Mouse (Mus musculus) adrenal gland (tissue): ENCODE results near the gene Ppp2r2c.

ENCODE experiments used
- intact Hi-C: fragments of 180-260 bp; cut with DNase I; formaldehyde crosslinking; loops from one replicate; pipeline ENCODE4 v1.15.1; 2025

The Ppp2r2c gene

DNA sequence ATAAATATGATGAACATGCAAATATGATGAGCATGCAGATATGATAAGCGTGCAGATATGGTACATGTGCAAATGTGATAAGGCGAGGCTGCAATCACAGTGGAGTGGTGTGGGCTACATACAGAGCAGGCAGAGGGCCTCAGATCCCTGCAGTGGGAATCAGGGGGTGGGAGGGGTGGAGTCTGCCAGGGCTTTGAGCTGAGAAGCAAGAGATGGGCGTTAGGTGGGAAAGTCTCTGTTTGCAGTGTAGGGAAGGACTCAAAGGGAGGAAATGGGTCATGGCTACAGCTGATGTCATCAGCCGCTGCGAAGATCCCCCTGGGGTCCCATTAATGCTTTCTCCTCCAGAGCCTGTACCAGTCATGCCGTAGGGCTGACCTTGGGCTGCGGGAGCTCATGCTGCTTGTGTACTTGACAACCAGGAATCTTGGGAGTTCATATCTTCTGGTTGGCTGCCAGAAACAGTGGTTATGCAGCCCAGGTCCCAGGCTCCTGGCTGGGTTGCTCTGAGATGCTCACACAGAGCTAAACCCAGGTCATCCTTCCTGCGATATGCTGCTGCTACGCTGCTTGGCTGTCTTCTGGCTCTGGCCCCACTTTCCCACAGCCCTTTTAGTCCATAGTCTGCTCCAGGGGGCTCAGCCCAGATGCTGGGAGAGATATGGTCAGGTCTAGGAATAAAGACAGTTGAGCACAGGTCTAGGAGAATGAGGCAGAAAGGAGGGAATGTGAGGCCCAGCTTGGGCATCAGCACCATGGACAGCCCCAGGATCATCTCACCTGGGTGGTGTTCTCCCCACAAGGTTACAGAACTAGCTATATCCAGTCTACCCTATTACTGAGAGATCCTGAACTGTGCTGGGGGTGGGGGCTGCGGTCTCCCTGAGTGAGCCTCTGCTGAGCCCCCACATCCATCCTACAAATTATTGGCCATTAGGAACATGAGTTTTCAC lies 27.6 kb downstream of the Ppp2r2c start:
- intact Hi-C loops = no loop called here

DNA sequence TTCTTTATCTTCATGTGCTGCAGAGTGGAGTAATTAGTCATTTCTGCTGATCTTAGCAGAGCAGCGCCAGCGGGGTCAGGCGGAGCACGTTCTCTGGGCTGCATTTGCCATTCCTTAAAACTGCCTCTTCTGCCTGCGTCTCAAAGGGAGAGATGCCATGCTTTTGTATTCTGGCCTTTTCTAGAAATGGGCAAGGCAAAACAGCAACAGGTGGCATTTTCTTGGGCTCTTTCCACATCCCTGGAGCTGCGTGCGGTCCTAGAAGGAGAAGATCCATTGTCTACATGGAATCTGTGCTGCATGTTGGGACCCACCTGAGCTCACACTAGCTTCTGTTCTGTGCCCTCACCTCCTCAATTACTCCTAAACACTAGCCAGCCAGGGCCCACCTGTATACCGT lies 29.7 kb downstream of the Ppp2r2c start:
- intact Hi-C loops = no loop called here

GRCm38 (mm10) chr5:36898415-36899109 lies 30.2 kb downstream of the Ppp2r2c start:
- intact Hi-C loops = no loop called here

DNA sequence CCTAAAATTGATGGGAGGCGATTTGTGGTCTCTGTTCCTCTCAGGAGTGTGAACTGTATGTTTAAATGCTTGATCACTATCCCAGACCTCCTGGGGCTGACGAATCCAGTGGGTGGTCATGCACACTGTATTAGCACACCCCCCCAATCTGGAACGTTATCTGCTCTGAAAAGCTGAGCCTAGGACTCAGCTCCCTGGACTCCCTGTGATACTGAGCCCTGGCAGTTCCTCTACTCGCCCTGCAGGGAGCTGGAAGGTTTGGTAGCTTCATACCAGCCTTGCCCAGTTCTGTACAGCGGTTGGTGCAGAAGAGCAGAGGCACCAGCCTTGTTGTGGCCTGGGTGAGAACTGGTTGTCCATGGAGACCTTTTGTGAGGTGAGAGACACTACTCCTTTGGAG lies 31.1 kb downstream of the Ppp2r2c start:
- intact Hi-C loops = no loop called here

DNA sequence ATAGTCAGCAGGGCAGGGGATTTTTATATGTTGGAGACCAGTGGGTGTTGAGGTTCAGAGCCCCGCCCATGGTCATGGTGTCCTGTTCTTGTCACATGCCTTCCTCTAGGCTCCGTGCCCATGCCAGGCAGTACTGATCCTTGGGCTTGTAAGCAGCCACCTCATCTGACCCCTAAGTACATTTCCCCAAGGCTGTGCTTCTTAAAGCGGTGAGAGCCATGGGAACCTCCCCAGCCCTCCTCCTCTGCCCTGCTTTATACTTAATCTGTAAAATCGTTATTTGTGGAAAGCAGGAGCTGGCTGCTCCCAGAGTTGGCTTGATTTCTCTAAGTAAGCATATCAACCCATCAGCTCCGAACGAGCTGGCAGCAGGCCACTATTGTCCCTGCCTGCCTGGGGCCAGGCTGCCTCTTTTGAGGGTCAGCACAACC lies 31.9 kb downstream of the Ppp2r2c start:
- intact Hi-C loops = no loop called here

- intact Hi-C loops = no loop called here
Measured at GRCm38 (mm10) chr5:36902807-36903206, 34.5 kb downstream of the Ppp2r2c start.

DNA sequence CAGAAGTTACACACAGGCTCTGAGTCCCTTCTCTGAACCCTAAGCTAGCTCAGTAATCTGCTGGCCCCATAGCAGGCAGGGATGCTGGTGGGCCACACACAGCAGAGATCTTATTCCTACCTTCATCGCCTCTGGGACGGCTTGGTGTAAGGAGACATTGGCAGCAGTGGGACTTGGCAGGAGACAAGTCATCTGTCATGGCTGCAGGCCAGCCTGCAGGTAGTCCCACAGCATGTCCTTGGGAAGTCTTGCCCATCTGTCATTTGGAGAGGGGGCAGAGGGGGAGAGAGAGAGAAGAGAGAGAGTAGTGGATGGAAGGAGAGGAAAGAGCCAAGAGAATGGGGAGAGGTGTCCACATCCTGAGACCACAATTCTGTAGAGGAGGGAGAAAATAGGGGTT lies 35.8 kb downstream of the Ppp2r2c start:
- intact Hi-C loops = no loop called here

DNA sequence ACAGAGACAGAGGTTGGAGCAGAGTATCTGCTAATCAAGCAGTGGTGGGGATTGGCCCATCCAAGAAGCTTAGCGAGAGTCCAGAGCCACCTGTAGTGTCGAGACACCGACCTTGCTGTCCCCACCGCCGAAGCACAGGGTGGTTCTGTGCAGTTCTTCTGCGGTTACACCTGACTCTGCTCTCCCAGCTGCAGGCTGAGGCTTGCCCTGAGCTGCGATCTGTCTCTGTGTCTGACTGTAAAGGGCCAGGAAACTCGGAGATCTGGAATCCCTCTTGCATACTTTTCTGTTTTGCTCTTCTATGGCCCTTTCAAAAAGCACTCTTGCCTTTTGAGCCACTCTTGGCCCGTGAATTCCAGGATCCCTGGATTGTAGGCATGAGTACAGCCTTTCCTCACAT lies 36.4 kb downstream of the Ppp2r2c start:
- intact Hi-C loops = no loop called here

DNA sequence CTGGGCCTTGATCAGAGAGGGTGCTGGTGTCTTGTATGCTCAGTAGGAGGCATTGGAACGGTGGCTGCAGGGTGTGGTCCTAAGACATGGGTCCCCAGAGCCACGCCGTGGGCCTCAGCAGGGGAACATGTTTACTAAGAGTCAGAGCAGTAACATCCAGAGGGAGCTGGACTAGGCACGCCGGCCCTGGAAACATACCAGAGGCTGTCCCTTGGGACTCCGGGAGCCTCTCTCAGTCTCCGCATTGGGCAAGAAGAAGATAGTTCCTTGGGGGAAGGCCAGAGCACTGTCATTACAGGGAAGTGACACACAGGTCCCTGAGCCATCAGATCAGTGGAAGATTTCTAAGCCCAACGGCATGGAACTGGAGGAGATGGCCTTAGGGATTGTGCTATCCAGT lies 36.9 kb downstream of the Ppp2r2c start:
- intact Hi-C loops = no loop called here

- intact Hi-C loops = no loop called here
Measured at GRCm38 (mm10) chr5:36907695-36908094, 39.4 kb downstream of the Ppp2r2c start.

DNA sequence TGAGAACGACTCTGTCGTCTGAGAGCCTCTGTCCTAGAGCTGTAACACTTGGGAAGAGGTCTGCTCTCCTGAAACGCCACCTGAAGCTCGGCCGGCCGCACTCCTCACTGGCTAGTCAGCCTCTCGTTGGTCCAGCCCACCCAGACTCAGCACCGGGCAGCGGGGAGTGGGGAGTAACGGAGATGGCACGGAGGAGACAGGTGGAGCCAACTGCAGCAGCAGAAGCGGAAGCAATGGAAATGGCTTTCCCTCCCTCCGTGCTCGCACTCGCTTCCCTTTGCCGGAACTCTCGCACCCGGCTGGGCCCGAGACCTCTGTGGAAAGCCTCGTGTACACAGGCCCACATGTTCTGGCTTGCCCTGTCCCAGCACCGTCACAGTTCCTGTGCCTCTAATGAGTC lies 41.2 kb downstream of the Ppp2r2c start:
- intact Hi-C loops = no loop called here

DNA sequence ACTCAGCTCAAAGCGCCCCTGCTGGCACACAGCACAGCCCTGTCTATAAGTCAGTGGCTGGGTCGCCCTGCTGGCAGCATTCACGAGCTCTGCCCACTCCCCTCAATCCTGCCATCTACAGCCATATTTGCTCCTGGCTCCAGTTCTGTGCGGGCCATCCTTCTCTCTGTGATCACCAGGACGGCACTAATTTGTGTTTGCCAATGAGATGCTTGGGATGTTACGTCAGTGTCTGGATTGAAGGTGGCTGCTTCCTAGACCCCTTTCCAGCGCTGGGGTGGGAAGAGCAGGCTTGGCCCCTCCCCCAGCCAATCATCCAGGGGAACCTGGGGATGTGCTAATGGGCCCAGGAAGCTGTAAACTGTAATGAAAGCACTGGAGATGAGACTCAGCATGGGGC lies 42.7 kb downstream of the Ppp2r2c start:
- intact Hi-C loops = no loop called here

DNA sequence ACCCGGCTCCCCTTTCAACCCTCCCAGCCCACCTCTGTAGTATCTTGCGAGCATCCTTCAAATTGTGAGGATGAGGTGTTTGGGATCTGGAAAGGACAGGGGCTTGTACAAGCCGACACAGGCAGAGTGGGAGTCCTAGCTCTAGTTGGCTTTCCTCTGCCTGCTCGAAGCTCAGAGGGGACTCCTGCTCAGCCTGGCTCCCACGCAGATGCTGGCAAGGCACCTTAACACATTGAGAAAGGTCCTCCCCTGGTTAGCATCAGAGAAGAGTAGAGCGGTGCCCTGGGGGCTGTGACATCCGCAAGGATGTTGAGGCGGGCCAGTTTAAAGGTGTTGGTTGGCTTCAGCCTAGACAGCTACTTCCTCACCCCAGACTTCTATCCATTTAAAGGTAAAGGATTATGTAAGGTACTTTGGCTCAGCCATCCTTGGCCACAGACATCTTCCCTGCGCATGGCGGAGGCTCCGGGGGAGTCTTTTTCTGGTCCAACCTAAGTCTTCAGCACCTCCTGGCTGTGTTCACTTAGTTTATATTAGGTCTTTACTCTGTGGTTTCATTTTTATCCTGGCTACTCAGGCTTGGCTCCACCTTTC lies 43.5 kb downstream of the Ppp2r2c start:
- intact Hi-C loops = no loop called here

- intact Hi-C loops = no loop called here
Measured at GRCm38 (mm10) chr5:36912602-36913310, 44.4 kb downstream of the Ppp2r2c start.

- intact Hi-C loops = loop anchor here (5.0 kb wide), 1 partner anchor 78 kb away; no protein-coding TSS in a partner anchor
Measured at GRCm38 (mm10) chr5:36915256-36915655, 46.9 kb downstream of the Ppp2r2c start.

- intact Hi-C loops = loop anchor here (5.0 kb wide), 1 partner anchor 79 kb away; no protein-coding TSS in a partner anchor
Measured at GRCm38 (mm10) chr5:36916581-36916980, 48.3 kb downstream of the Ppp2r2c start.

- intact Hi-C loops = loop anchor here (5.0 kb wide), 1 partner anchor 80 kb away; no protein-coding TSS in a partner anchor
Measured at GRCm38 (mm10) chr5:36917245-36917644, 48.9 kb downstream of the Ppp2r2c start.

DNA sequence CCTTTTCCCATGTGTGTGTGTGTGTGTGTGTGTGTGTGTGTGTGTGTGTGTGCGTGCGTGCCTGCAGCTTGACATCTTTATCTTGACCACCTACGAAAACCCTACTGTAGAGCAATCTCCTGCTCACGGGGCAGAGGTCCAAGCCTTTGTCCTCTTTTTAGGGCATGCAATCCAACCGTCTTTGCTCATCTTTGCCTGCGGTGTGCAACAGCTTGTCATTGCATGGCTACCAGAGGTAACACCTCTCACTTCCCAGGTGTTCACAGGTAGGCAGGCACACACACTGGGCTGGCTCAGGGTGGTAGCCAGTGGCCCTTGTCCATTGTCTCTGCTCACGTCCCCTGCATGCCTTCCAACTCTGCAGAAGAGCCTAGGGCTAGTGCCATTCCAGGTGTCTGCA lies 49.7 kb downstream of the Ppp2r2c start:
- intact Hi-C loops = loop anchor here (5.0 kb wide), 1 partner anchor 81 kb away; no protein-coding TSS in a partner anchor

GRCm38 (mm10) chr5:36920072-36920471 lies 51.8 kb downstream of the Ppp2r2c start:
- intact Hi-C loops = no loop called here

DNA sequence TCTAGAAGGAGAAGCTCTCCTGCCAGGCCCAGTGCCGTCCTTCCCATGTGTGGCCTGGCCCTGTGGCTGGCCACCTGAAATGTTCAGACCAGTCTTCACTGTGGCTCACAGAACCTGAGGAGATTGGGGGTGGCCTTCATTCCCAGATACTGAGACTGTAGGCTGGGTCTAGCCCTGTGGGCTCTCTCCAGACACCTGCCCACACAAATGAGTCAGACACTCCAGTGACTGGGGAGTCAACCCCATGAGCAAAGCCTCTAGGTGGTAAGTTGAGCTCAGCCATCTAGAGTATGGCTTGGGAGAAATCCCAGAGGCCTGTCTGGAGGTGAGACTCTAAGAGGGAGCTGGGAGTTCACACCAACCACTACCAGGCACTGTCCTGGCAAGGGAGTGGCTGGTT lies 53.6 kb downstream of the Ppp2r2c start:
- intact Hi-C loops = no loop called here

DNA sequence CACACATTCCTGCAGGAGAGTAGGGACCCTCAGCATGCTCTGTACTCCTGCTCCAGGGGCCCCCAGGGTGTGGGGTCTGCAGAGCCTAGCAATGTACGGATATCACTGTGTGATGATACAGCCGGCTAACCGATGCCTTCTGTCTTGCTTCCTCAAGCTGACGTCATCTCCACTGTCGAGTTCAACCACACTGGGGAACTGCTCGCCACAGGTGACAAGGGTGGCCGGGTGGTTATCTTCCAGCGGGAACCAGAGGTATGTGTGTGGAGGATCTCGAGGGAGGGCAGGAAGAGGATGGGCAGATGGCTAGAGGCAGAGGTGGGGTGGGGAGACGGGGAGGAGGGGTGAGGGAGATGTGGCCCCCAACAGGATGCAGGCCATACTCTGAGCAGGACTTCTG lies 54.5 kb downstream of the Ppp2r2c start:
- intact Hi-C loops = no loop called here
